9 mouse cellular contexts compared by ENCODE assay signal in genomic region chr11:32009961-32010662, GRCm38 (mm10). TPM values are rescaled to one million over a fixed set of nuclear protein-coding genes. Genes with fewer than 3 reads are reported as not detected.
A peak's percentile ranks its signal among the peaks of the same experiment; 100 is the strongest.
DNase-seq lines count a peak whose midpoint lies in the region; ATAC-seq and TF ChIP-seq lines count a peak whose summit lies in the region.
"Had no signal": no experiment of that assay in that cellular context is flagged by ENCODE, and none has a peak within 500 bp of the region (broad histone marks: within the 10 kb centered on the region; RNA-seq: fewer than 3 reads in every experiment).

No protein-coding gene starts in this region.

- H3K9ac ChIP-seq in liver, postnatal 0 days (replicated peaks), result no peak overlapping the region
- H3K9ac ChIP-seq in liver, embryonic 11.5 days (ENCODE audit: low read depth, low read length), result no peak overlapping the region
- no peak overlapping the region for H3K9ac ChIP-seq in forebrain, embryonic 12.5 days
- H3K9ac ChIP-seq in heart, embryonic 12.5 days, result no peak overlapping the region

- ATAC-seq in liver, postnatal 0 days, result no peak
- ATAC-seq in liver, embryonic 11.5 days (replicated peaks; ENCODE audit: low FRiP score), result no peak
- ATAC-seq in forebrain, embryonic 12.5 days (ENCODE audit: low FRiP score), result peak; percentile 88
- ATAC-seq in monocyte, adult 5-6 weeks (replicated peaks; ENCODE audit: insufficient number of reproducible peaks, low FRiP score, low TSS enrichment, poor library complexity, severe bottlenecking), result no peak
- no peak for ATAC-seq in megakaryocyte-erythroid progenitor cell, adult 5-6 weeks (replicated peaks; ENCODE audit: low FRiP score, low TSS enrichment, poor library complexity, severe bottlenecking)
- no peak for ATAC-seq in heart, embryonic 12.5 days (ENCODE audit: insufficient number of reproducible peaks, low FRiP score)

- H3K36me3 ChIP-seq in liver, postnatal 0 days (replicated peaks; ENCODE audit: insufficient read depth, low read length), result no peaks in the 10 kb centered on the region
- no peaks in the 10 kb centered on the region for H3K36me3 ChIP-seq in liver, embryonic 11.5 days (ENCODE audit: control insufficient read depth, insufficient read depth, low read length)
- peaks cover 40% of the 10 kb centered on the region for H3K36me3 ChIP-seq in forebrain, embryonic 12.5 days (replicated peaks)
- no peaks in the 10 kb centered on the region for H3K36me3 ChIP-seq in heart, embryonic 12.5 days

- no peak overlapping the region for H3K4me3 ChIP-seq in liver, postnatal 0 days (ENCODE audit: low read depth, low read length)
- no peak overlapping the region for H3K4me3 ChIP-seq in liver, embryonic 11.5 days (ENCODE audit: low read depth, low read length)
- no peak overlapping the region for H3K4me3 ChIP-seq in forebrain, embryonic 12.5 days (replicated peaks)
- H3K4me3 ChIP-seq in heart, embryonic 12.5 days, result no peak overlapping the region

- TF ChIP-seq CTCF in liver, postnatal 0 days (IDR thresholded peaks at IDR 0.05; ENCODE audit: low read depth), result no peak

- H3K4me2 ChIP-seq in liver, postnatal 0 days (ENCODE audit: low read depth, low read length), result no peak overlapping the region
- no peak overlapping the region for H3K4me2 ChIP-seq in liver, embryonic 11.5 days
- peak overlapping the region; percentile 31 for H3K4me2 ChIP-seq in forebrain, embryonic 12.5 days
- H3K4me2 ChIP-seq in heart, embryonic 12.5 days, result no peak overlapping the region

- peaks cover 8% of the 10 kb centered on the region; the same call in 1 of the 2 replicates for H3K9me3 ChIP-seq in liver, postnatal 0 days (ENCODE audit: low read length)
- no peaks in the 10 kb centered on the region; the same call in 1 of the 2 replicates for H3K9me3 ChIP-seq in liver, embryonic 11.5 days (ENCODE audit: control insufficient read depth, low read length)
- H3K9me3 ChIP-seq in forebrain, embryonic 12.5 days, result peaks cover 18% of the 10 kb centered on the region
- peaks cover 7% of the 10 kb centered on the region; the same call in 1 of the 2 replicates for H3K9me3 ChIP-seq in heart, embryonic 12.5 days (replicated peaks)

- H3K27me3 ChIP-seq in liver, postnatal 0 days (ENCODE audit: insufficient read depth, low read length), result no peaks in the 10 kb centered on the region
- no peaks in the 10 kb centered on the region for H3K27me3 ChIP-seq in liver, embryonic 11.5 days (replicated peaks; ENCODE audit: control insufficient read depth, insufficient read depth, low read length)
- no peaks in the 10 kb centered on the region for H3K27me3 ChIP-seq in forebrain, embryonic 12.5 days
- H3K27me3 ChIP-seq in heart, embryonic 12.5 days (replicated peaks), result no peaks in the 10 kb centered on the region

- 0 out of 2 replicates have a peak, but pooled peaks cover 3% of the 10 kb centered on the region for H3K4me1 ChIP-seq in liver, postnatal 0 days (ENCODE audit: insufficient read depth)
- no peaks in the 10 kb centered on the region for H3K4me1 ChIP-seq in liver, embryonic 11.5 days (replicated peaks; ENCODE audit: control insufficient read depth, insufficient read depth, low read length)
- peaks cover 46% of the 10 kb centered on the region for H3K4me1 ChIP-seq in forebrain, embryonic 12.5 days
- peaks cover 18% of the 10 kb centered on the region for H3K4me1 ChIP-seq in heart, embryonic 12.5 days (replicated peaks)

- TF ChIP-seq EP300 in liver, postnatal 0 days (IDR thresholded peaks at IDR 0.05; ENCODE audit: low read depth), result no peak

- 45% methylated on average over 13 of the region's 13 CpGs for WGBS in liver, postnatal 0 days (ENCODE audit: insufficient replicate concordance)
- WGBS in liver, embryonic 11.5 days, result 46% methylated on average over 13 of the region's 13 CpGs
- 10% methylated on average over 13 of the region's 13 CpGs for WGBS in forebrain, embryonic 12.5 days
- WGBS in heart, embryonic 12.5 days, result 34% methylated on average over 13 of the region's 13 CpGs

- H3K27ac ChIP-seq in liver, postnatal 0 days (ENCODE audit: low read depth), result no peak overlapping the region
- H3K27ac ChIP-seq in liver, embryonic 11.5 days (ENCODE audit: low read depth, low read length), result no peak overlapping the region
- H3K27ac ChIP-seq in forebrain, embryonic 12.5 days, result peak overlapping the region; percentile 85
- no peak overlapping the region for H3K27ac ChIP-seq in heart, embryonic 12.5 days (ENCODE audit: poor library complexity, severe bottlenecking)

- peak; percentile 21 for DNase-seq in liver, postnatal 0 days
- DNase-seq in liver, embryonic 11.5 days (ENCODE audit: low spot score), result no peak
- DNase-seq in brain, adult 2 months (ENCODE audit: low read depth, low spot score), result peak; percentile 80
- peak; percentile 24 for DNase-seq in lung, postnatal 10 days

RNA-seq across cellular contexts. Expression of gene Nsg2, which starts 9.8 kb away (rescaled TPM):
- 0.06 TPM in 1 of 2 replicates, not detected in the other for polyA plus RNA-seq in liver, postnatal 0 days (2015; fragmentation: Nextera tagmentation; extraction: Ambion mirVana)
- 0.42 and 0.69 TPM in 2 replicates for polyA plus RNA-seq in liver, embryonic 11.5 days (2014; fragmentation: Nextera tagmentation; extraction: Ambion mirVana)
- polyA plus RNA-seq in forebrain, embryonic 12.5 days (2016; fragmentation: Nextera tagmentation; extraction: Ambion mirVana), result 185 and 202 TPM in 2 replicates
- 1.2 to 2.1 TPM (median 1.9 TPM) in 3 replicates for total RNA-seq in monocyte, adult 5-6 weeks (2017)
- 1.0 and 1.9 TPM in 2 replicates for total RNA-seq in megakaryocyte-erythroid progenitor cell, adult 5-6 weeks (2014; fragmentation: Nextera tagmentation)
- total RNA-seq in megakaryocyte-erythroid progenitor cell, adult 5-6 weeks (2017), result 0.52 and 0.88 TPM in 2 replicates
- 0.73 and 1.0 TPM in 2 replicates for polyA plus RNA-seq in heart, embryonic 12.5 days (2016; fragmentation: Nextera tagmentation; extraction: Ambion mirVana)

RNA-seq across cellular contexts. Expression of gene 4930524B15Rik, which starts 44.7 kb away (rescaled TPM):
- not detected in 2 replicates for polyA plus RNA-seq in liver, postnatal 0 days (2015; fragmentation: Nextera tagmentation; extraction: Ambion mirVana)
- not detected in 2 replicates for polyA plus RNA-seq in liver, embryonic 11.5 days (2014; fragmentation: Nextera tagmentation; extraction: Ambion mirVana)
- polyA plus RNA-seq in forebrain, embryonic 12.5 days (2016; fragmentation: Nextera tagmentation; extraction: Ambion mirVana), result 0.09 and 0.15 TPM in 2 replicates
- not detected in 3 replicates for total RNA-seq in monocyte, adult 5-6 weeks (2017)
- total RNA-seq in megakaryocyte-erythroid progenitor cell, adult 5-6 weeks (2014; fragmentation: Nextera tagmentation), result not detected in 2 replicates
- total RNA-seq in megakaryocyte-erythroid progenitor cell, adult 5-6 weeks (2017), result not detected in 2 replicates
- polyA plus RNA-seq in heart, embryonic 12.5 days (2016; fragmentation: Nextera tagmentation; extraction: Ambion mirVana), result 0.12 and 0.22 TPM in 2 replicates
- polyA plus RNA-seq: intestine, embryonic 14.5 days had no signal

Comparison
In these comparisons a context has a peak if more than half of its experiments do, and no peak if none do; other contexts are left out.
1. RNA of gene Nsg2, which starts 9.8 kb away (polyA plus RNA-seq): 185 to 202 TPM in forebrain, embryonic 12.5 days; 0.73 to 1.0 TPM in heart, embryonic 12.5 days, 0.42 to 0.69 TPM in liver, embryonic 11.5 days and 0.06 TPM in liver, postnatal 0 days; every median in the first group is over 10 times any median in the second.